Mouse (Mus musculus) macrophage (primary cell): ENCODE results near the gene Rdh16. TPM values are rescaled to one million over a fixed set of nuclear protein-coding genes. Genes with fewer than 3 reads are reported as not detected.
"Not testable (repeated sequence)": the region's sequence is repeated elsewhere in the genome, so short reads cannot be mapped to it uniquely, and the experiment has no call there.

ENCODE experiments used
- H3K27ac ChIP-seq: fragments of 350-480 bp; formaldehyde crosslinking; 2 replicates; pipeline ENCODE4 v1.9.0; 2021
- H3K36me3 ChIP-seq: fragments of 350-480 bp; formaldehyde crosslinking; 2 replicates; pipeline ENCODE4 v1.9.0; 2021; ENCODE audit errors: inconsistent target
- H3K4me3 ChIP-seq: fragments of 350-480 bp; formaldehyde crosslinking; 2 replicates; pipeline ENCODE4 v1.9.0; 2021; ENCODE audit errors: inconsistent target
- H3K79me2 ChIP-seq: fragments of 350-480 bp; formaldehyde crosslinking; 2 replicates; pipeline ENCODE4 v1.9.0; 2021; ENCODE audit errors: inconsistent target
- WGBS: methylation state at CpG from one replicate; pipeline ENCODE4 v1.1.7; 2026; ENCODE audit warnings: inconsistent platforms; ENCODE audit not compliant: missing documents; 5-methylcytosine and 5-hydroxymethylcytosine counted together
- polyA plus RNA-seq: library from polyadenylated mRNA; stranded (reverse); fragments of 250-400 nt; gene quantifications from 3 replicates; pipeline ENCODE4 v1.2.4, GENCODE M21; 2018; ENCODE audit warnings: inconsistent platforms

Rdh16 gene
- polyA plus RNA-seq, 1 experiment from 2014 or later, result not detected

DNA sequence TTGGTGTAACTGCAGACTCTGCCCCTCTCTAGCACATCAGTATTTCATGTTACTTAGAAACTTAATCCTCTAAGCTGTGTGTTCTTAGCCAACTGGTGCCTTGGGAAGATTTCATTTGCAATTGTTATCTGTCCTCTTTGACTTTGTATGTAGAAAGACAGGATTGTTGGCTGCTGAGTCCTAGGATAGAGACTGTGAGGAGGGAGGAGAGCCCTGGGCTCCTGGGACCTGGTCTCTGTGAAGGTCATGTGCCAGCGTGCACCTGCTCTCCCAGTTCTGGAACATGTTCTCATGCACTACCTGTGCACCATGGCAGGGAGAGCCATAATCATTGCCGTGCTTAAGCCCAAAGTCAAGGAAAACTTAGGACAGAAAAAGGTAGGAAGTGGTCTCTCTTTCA lies 660 bp downstream of the Rdh16 start:
- Histone ChIP-seq H3K36me3 (no peaks in the 10 kb centered on the region), H3K27ac (no peak overlapping the region)
- WGBS, result 88% methylated on average over 2 of the region's 2 CpGs

GRCm38 (mm10) chr10:127802236-127802635 lies 1.3 kb downstream of the Rdh16 start:
- Histone ChIP-seq H3K79me2 (no peaks in the 10 kb centered on the region), H3K36me3 (no peaks in the 10 kb centered on the region), H3K4me3 (no peak overlapping the region), H3K27ac (no peak overlapping the region)
- 73% methylated on average over 5 of the region's 5 CpGs for WGBS

More for the DNA sequence above, 660 bp downstream of the Rdh16 start:
- no peaks in the 10 kb centered on the region for H3K79me2 ChIP-seq
- no peak overlapping the region for H3K4me3 ChIP-seq

- no peak overlapping the region for H3K4me3 ChIP-seq
- H3K27ac ChIP-seq, result no peak overlapping the region
- H3K36me3 ChIP-seq, result no peaks in the 10 kb centered on the region
- no peaks in the 10 kb centered on the region for H3K79me2 ChIP-seq
- WGBS, result 84% methylated on average over 7 of the region's 7 CpGs
Observed at GRCm38 (mm10) chr10:127804416-127804815, 3.5 kb downstream of the Rdh16 start.

DNA sequence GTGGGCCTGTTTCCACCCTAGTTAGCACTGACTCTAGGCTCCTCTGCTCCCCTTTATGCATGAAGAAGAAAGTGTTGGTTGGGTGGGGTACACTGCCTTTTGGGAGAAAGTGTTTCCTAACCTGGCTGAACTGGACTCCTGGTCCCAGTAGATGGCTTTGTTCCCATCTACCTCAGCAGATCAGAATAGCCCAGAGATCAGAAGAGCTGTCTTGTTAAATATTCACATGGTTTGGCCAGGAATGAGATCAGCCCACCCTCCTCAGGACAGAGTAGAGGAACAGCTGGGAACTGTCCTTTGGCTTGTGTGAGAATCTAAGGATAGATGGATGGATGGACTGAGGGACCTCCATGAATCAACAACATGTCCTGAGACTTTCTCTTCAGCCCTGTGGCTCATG lies 14.9 kb downstream of the Rdh16 start:
- Histone ChIP-seq H3K36me3 (no peaks in the 10 kb centered on the region), H3K4me3 (no peak overlapping the region), H3K27ac (no peak overlapping the region), H3K79me2 (no peaks in the 10 kb centered on the region)

DNA sequence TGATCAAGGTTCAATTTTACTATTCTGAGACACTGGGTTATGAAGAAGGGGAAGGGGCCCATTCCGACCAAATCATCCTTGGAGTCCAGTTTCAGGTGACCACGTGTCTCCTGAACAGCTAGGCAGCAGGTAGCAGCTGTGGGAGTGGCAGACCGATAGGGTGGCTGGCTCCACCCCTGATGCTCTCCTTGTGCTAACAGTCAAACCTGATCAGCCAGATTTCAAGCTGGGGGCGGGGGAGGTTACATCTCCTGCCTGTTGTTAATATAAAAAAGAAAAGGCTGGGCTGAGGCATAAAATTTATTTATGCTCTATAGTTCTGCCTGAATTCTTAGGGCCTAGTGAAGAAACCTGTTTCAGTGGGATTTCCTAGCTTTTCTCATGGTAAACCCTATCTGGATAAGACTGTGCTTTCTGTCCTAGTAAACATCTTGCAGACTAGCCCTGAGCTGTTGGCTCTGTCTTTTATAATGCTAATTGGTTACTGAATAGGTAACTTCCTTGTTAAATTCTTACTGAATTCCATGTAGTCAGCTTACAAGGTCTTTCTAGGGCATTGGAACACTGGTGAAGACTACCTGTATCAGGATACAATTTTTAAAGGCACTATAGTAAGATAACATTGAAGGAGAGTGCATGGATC lies 16.4 kb downstream of the Rdh16 start:
- not testable (repeated sequence) for H3K4me3 ChIP-seq, H3K36me3 ChIP-seq, H3K27ac ChIP-seq, H3K79me2 ChIP-seq
- 69% methylated on average over 3 of the region's 4 CpGs for WGBS

GRCm38 (mm10) chr10:127821806-127822205 lies 20.9 kb downstream of the Rdh16 start:
- H3K27ac ChIP-seq, H3K36me3 ChIP-seq, H3K79me2 ChIP-seq, H3K4me3 ChIP-seq: not testable (repeated sequence)
- WGBS, result 80% methylated on average over 1 of the region's 2 CpGs

DNA sequence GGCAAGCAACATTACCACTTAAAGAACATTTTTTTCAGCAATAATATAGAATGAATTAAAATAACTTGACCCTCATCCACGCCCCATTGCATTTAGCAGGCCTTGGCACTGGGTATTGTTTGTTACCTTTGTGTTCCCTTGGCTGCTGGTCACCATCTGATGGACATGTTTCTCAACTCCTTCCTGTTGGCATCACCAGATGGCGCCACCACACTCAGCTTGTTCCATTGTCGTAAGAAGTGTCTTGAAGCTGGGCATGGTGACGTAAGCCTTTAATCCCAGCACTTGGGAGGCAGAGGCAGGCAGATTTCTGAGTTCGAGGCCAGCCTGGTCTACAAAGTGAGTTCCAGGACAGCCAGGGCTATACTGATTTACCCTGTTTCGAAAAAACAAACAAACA lies 24.4 kb downstream of the Rdh16 start:
- Histone ChIP-seq H3K27ac (no peak overlapping the region), H3K4me3 (no peak overlapping the region), H3K36me3 (no peaks in the 10 kb centered on the region), H3K79me2 (no peaks in the 10 kb centered on the region)
- 77% methylated on average over 5 of the region's 6 CpGs for WGBS

- H3K4me3 ChIP-seq, result no peak overlapping the region
- WGBS, result 90% methylated on average over 3 of the region's 3 CpGs
- no peaks in the 10 kb centered on the region for H3K79me2 ChIP-seq
- H3K36me3 ChIP-seq, result no peaks in the 10 kb centered on the region
- no peak overlapping the region for H3K27ac ChIP-seq
Observed at GRCm38 (mm10) chr10:127829121-127829520, 28.2 kb downstream of the Rdh16 start.

- not testable (repeated sequence) for H3K79me2 ChIP-seq, H3K36me3 ChIP-seq, H3K27ac ChIP-seq, H3K4me3 ChIP-seq
- WGBS, result 88% methylated on average over 1 of the region's 1 CpGs
Observed at GRCm38 (mm10) chr10:127834186-127834585, 33.2 kb downstream of the Rdh16 start.

DNA sequence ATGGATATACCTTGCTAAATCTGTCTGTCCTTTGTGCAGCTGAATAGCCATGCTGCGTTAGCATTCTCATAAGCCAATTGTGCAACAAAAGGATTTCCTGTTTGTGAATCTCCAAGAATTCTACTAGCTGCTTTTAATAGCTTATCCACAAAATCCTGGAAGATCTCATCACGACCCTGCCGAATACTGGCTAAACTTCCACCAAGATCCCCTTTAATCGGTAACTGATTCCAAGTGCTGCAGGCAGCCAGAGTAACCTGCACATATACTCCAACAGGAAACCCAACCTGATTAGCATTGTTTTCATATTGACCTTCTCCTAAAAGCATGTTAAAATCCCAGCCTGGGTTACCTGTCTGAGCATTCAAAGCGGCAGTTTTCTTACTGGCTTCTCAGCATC lies 34.3 kb downstream of the Rdh16 start:
- no peak overlapping the region for H3K4me3 ChIP-seq
- H3K79me2 ChIP-seq, result no peaks in the 10 kb centered on the region
- 79% methylated on average over 5 of the region's 5 CpGs for WGBS
- no peak overlapping the region for H3K27ac ChIP-seq
- no peaks in the 10 kb centered on the region for H3K36me3 ChIP-seq

DNA sequence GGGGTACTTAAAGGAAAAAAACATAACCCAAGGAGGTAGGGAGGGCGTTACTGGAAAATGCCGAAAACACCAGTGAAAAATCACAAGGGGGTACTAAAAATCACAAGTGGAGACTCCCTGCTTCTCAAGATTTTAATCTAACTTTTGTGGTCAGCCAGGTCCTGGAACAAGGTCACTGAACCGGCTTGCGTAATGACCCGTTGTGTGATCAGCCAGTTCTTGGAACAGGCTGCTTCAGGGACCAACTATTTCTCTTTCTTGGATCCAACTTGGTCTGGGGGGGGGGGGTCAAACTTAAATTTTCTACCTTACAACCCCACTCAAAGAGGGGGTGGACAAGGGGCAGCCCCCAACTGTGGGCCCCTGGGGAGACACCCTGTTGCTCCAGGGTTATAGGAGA lies 36.8 kb downstream of the Rdh16 start:
- H3K4me3 ChIP-seq, H3K79me2 ChIP-seq, H3K27ac ChIP-seq, H3K36me3 ChIP-seq: not testable (repeated sequence)
- 79% methylated on average over 5 of the region's 5 CpGs for WGBS

- no peaks in the 10 kb centered on the region for H3K36me3 ChIP-seq
- 88% methylated on average over 2 of the region's 2 CpGs for WGBS
Observed at GRCm38 (mm10) chr10:127838539-127838938, 37.6 kb downstream of the Rdh16 start.

GRCm38 (mm10) chr10:127840776-127841175 lies 39.8 kb downstream of the Rdh16 start:
- 79% methylated on average over 2 of the region's 2 CpGs for WGBS
- Histone ChIP-seq H3K79me2 (no peaks in the 10 kb centered on the region), H3K4me3 (no peak overlapping the region), H3K27ac (no peak overlapping the region), H3K36me3 (no peaks in the 10 kb centered on the region)

More at GRCm38 (mm10) chr10:127838539-127838938, 37.6 kb downstream of the Rdh16 start:
- H3K79me2 ChIP-seq, result no peaks in the 10 kb centered on the region
- no peak overlapping the region for H3K27ac ChIP-seq
- no peak overlapping the region for H3K4me3 ChIP-seq

DNA sequence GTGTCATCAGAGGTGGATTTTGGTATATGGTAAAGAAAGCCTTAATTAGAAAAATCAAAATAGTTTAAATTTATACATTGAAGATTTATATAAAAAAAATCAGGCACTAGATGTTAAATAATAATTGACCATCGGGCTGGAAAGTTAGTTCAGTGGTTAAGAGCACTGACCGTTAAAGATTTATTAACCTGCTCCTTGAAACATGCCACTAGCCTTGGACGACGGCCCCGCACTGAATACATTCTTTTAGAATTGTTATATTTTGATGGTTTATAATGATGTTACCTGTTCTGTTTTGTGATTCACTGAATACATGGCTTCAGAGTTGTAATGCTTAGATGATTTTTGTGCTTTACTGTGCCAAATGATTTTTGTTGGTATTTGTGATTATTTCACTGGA lies 45.0 kb downstream of the Rdh16 start:
- H3K79me2 ChIP-seq, H3K27ac ChIP-seq, H3K36me3 ChIP-seq, H3K4me3 ChIP-seq: not testable (repeated sequence)
- WGBS, result 93% methylated on average over 5 of the region's 5 CpGs

- Histone ChIP-seq H3K4me3 (no peak overlapping the region), H3K79me2 (no peaks in the 10 kb centered on the region), H3K36me3 (no peaks in the 10 kb centered on the region), H3K27ac (no peak overlapping the region)
- WGBS, result no CpG with 5 or more reads among the region's 1 CpGs
Observed at GRCm38 (mm10) chr10:127848089-127848488, 47.1 kb downstream of the Rdh16 start.

DNA sequence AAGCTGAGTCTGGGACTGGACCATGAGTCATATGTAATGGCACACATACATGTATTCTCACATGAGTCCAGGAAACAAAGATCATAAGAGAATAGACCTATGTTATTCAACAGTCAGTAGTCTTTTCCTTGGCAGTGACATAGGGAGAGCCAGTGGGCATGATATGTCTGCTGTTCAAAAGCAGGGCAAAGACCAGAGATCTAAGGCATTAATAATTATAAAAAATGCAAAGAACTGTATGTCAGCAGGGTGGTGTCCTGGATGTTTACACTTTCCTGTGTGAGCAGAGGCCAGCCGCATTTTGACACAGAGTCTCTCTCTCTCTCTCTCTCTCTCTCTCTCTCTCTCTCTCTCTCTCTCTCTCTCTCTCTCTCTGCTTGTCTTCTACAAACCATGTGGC lies 48.7 kb downstream of the Rdh16 start, which contains the start of gene Rdh19:
TSS of gene Rdh19 (plus strand) at position 301 of the 400 bp plus-strand sequence.
- no peak within 1 kb of the TSS for H3K4me3 ChIP-seq
- WGBS, result 80% methylated on average over 1 of the region's 1 CpGs

More for the DNA sequence above, 48.7 kb downstream of the Rdh16 start, which contains the start of gene Rdh19:
- no peak within 1 kb of the TSS for H3K27ac ChIP-seq
- H3K79me2 ChIP-seq, result no peaks in the 10 kb centered on the region
- H3K36me3 ChIP-seq, result no peaks in the 10 kb centered on the region
